Mouse (Mus musculus) stomach, postnatal 0 days (tissue): ENCODE data around the gene Gfod2. TPM values are rescaled to one million over a fixed set of nuclear protein-coding genes. Genes with fewer than 3 reads are reported as not detected.

Source experiments
- ATAC-seq: fragments of 200-750 bp; cut with Nextera tagmentation; 2 replicates; pipeline ENCODE4 v1.8.0; 2017; ENCODE audit not compliant: low FRiP score, low TSS enrichment
- DNase-seq: peaks from one replicate; pipeline ENCODE4 v3.0.0-alpha.2; 2016; ENCODE audit warnings: low spot score
- H3K27ac ChIP-seq: fragments of 300-500 bp; sonication (generic); replicated peaks from 2 replicates; pipeline ENCODE4 v1.5.1; 2014; ENCODE audit warnings: mild to moderate bottlenecking, control low read depth
- H3K27me3 ChIP-seq: fragments of 300-500 bp; sonication (generic); 2 replicates; pipeline ENCODE4 v1.6.1; 2014; ENCODE audit warnings: low read length; ENCODE audit not compliant: control insufficient read depth, insufficient read depth
- H3K36me3 ChIP-seq: fragments of 300-500 bp; sonication (generic); 2 replicates; pipeline ENCODE4 v1.6.1; 2014; ENCODE audit warnings: low read length, mixed read lengths; ENCODE audit not compliant: control insufficient read depth, insufficient read depth
- H3K4me1 ChIP-seq: fragments of 300-500 bp; sonication (generic); replicated peaks from 2 replicates; pipeline ENCODE4 v1.6.1; 2014; ENCODE audit warnings: antibody characterized with exemption; ENCODE audit not compliant: control insufficient read depth, insufficient read depth
- H3K4me2 ChIP-seq: fragments of 300-500 bp; sonication (generic); replicated peaks from 2 replicates; pipeline ENCODE4 v1.6.1; 2014; ENCODE audit warnings: low read depth, mild to moderate bottlenecking, control low read depth, moderate library complexity
- H3K4me3 ChIP-seq: fragments of 300-500 bp; sonication (generic); 2 replicates; pipeline ENCODE4 v1.5.1; 2014; ENCODE audit warnings: low read depth, low read length, control low read depth
- H3K9ac ChIP-seq: fragments of 300-500 bp; sonication (generic); 2 replicates; pipeline ENCODE4 v1.6.1; 2014; ENCODE audit warnings: mild to moderate bottlenecking, low read length, control low read depth, mixed read lengths
- H3K9me3 ChIP-seq: fragments of 300-500 bp; sonication (generic); 2 replicates; pipeline ENCODE4 v1.6.1; 2016; ENCODE audit warnings: low read length; ENCODE audit not compliant: control insufficient read depth
- CTCF ChIP-seq: IDR thresholded peaks from 2 replicates; pipeline ENCODE4 v1.5.1; 2016; ENCODE audit warnings: antibody characterized with exemption, low read depth, mild to moderate bottlenecking, moderate library complexity
- EP300 ChIP-seq: optimal IDR thresholded peaks from 2 replicates; pipeline ENCODE3; 2016; ENCODE audit warnings: antibody characterized with exemption
- WGBS: fragments of 180-500 bp; shearing (Covaris S2); extraction: QIAGEN DNeasy Blood & Tissue Kit; methylation state at CpG from one replicate; pipeline ENCODE4 v1.1.7; 2014; 5-methylcytosine and 5-hydroxymethylcytosine counted together
- polyA plus RNA-seq: library from polyadenylated mRNA; unstranded; fragments of >200 nt; fragmentation: Nextera tagmentation; extraction: Ambion mirVana; gene quantifications from 2 replicates; pipeline ENCODE4 v1.2.1, GENCODE M21; 2015

The Gfod2 gene
- polyA plus RNA-seq, 1 experiment from 2014 or later: 14.5 TPM

- Histone ChIP-seq H3K4me3 (no peak overlapping the region), H3K9me3 (no peaks in the 10 kb centered on the region), H3K27ac (no peak overlapping the region), H3K36me3 (peaks cover 4% of the 10 kb centered on the region; the same call in 1 of the 2 replicates), H3K4me1 (peaks cover 2% of the 10 kb centered on the region; the same call in 1 of the 2 replicates), H3K9ac (no peak overlapping the region), H3K27me3 (no peaks in the 10 kb centered on the region), H3K4me2 (no peak overlapping the region)
- ATAC-seq: no peak
- TF ChIP-seq EP300: no peak
- no peak for TF ChIP-seq CTCF
- no peak for DNase-seq
Measured at GRCm38 (mm10) chr8:105789626-105790025, 31.2 kb upstream of the Gfod2 start.

- DNase-seq: no peak
- no peak overlapping the region for H3K4me3 ChIP-seq
- H3K4me1 ChIP-seq: peaks cover 2% of the 10 kb centered on the region; the same call in 1 of the 2 replicates
- TF ChIP-seq CTCF (no peak), EP300 (no peak)
- H3K9ac ChIP-seq: no peak overlapping the region
- no peak overlapping the region for H3K4me2 ChIP-seq
- H3K27ac ChIP-seq: no peak overlapping the region
- H3K36me3 ChIP-seq: peaks cover 4% of the 10 kb centered on the region; the same call in 1 of the 2 replicates
- 55% methylated on average over 4 of the region's 4 CpGs for WGBS
- H3K27me3 ChIP-seq: no peaks in the 10 kb centered on the region
- no peaks in the 10 kb centered on the region for H3K9me3 ChIP-seq
- ATAC-seq: no peak
Measured at GRCm38 (mm10) chr8:105788927-105789326, 30.5 kb upstream of the Gfod2 start.

- Histone ChIP-seq H3K4me3 (no peak overlapping the region), H3K9me3 (no peaks in the 10 kb centered on the region), H3K4me1 (no peaks in the 10 kb centered on the region), H3K27ac (no peak overlapping the region), H3K4me2 (no peak overlapping the region), H3K9ac (no peak overlapping the region), H3K27me3 (no peaks in the 10 kb centered on the region), H3K36me3 (peaks cover 4% of the 10 kb centered on the region; the same call in 1 of the 2 replicates)
- 96% methylated on average over 2 of the region's 2 CpGs for WGBS
- peak; percentile 72 for DNase-seq
- peak; percentile 83 for TF ChIP-seq CTCF
- no peak for TF ChIP-seq EP300
- no peak for ATAC-seq
Measured at GRCm38 (mm10) chr8:105788241-105788640, 29.8 kb upstream of the Gfod2 start.

- DNase-seq (no peak), ATAC-seq (no peak)
- no peaks in the 10 kb centered on the region for H3K27me3 ChIP-seq
- H3K36me3 ChIP-seq: peaks cover 7% of the 10 kb centered on the region; the same call in 1 of the 2 replicates
- no peak overlapping the region for H3K4me3 ChIP-seq
- H3K9me3 ChIP-seq: no peaks in the 10 kb centered on the region
- H3K4me2 ChIP-seq: no peak overlapping the region
- no peak overlapping the region for H3K27ac ChIP-seq
- no peaks in the 10 kb centered on the region for H3K4me1 ChIP-seq
- 80% methylated on average over 5 of the region's 5 CpGs for WGBS
- H3K9ac ChIP-seq: no peak overlapping the region
- no peak for TF ChIP-seq CTCF
- TF ChIP-seq EP300: no peak
Measured at GRCm38 (mm10) chr8:105780298-105780697, 21.8 kb upstream of the Gfod2 start.

GRCm38 (mm10) chr8:105777833-105778232, 19.4 kb upstream of the Gfod2 start:
- ATAC-seq (no peak), DNase-seq (no peak)
- Histone ChIP-seq H3K4me1 (no peaks in the 10 kb centered on the region), H3K4me3 (no peak overlapping the region), H3K9ac (no peak overlapping the region), H3K9me3 (no peaks in the 10 kb centered on the region), H3K27me3 (no peaks in the 10 kb centered on the region), H3K36me3 (peaks cover 16% of the 10 kb centered on the region), H3K4me2 (no peak overlapping the region), H3K27ac (no peak overlapping the region)
- WGBS: 77% methylated on average over 2 of the region's 2 CpGs
- TF ChIP-seq EP300: no peak
- TF ChIP-seq CTCF: no peak

GRCm38 (mm10) chr8:105774498-105774897, 16.0 kb upstream of the Gfod2 start:
- Histone ChIP-seq H3K4me2 (no peak overlapping the region), H3K4me3 (no peak overlapping the region), H3K27me3 (no peaks in the 10 kb centered on the region), H3K9me3 (no peaks in the 10 kb centered on the region), H3K9ac (no peak overlapping the region), H3K36me3 (peaks cover 38% of the 10 kb centered on the region), H3K27ac (no peak overlapping the region), H3K4me1 (no peaks in the 10 kb centered on the region)
- WGBS: 95% methylated on average over 5 of the region's 5 CpGs
- DNase-seq (no peak), ATAC-seq (no peak)
- no peak for TF ChIP-seq CTCF
- no peak for TF ChIP-seq EP300
